Mouse (Mus musculus): ENCODE measurements around the gene Mrps10. TPM values are rescaled to one million over a fixed set of nuclear protein-coding genes. Genes with fewer than 3 reads are reported as not detected.
A peak's percentile ranks its signal among the peaks of the same experiment; 100 is the strongest.
"Not testable (repeated sequence)": the region's sequence is repeated elsewhere in the genome, so short reads cannot be mapped to it uniquely, and the experiment has no call there.

Mrps10 gene
- polyA plus RNA-seq (2016; fragmentation: Nextera tagmentation; extraction: Ambion mirVana) = 86.8 and 99.0 TPM in 2 replicates

DNA sequence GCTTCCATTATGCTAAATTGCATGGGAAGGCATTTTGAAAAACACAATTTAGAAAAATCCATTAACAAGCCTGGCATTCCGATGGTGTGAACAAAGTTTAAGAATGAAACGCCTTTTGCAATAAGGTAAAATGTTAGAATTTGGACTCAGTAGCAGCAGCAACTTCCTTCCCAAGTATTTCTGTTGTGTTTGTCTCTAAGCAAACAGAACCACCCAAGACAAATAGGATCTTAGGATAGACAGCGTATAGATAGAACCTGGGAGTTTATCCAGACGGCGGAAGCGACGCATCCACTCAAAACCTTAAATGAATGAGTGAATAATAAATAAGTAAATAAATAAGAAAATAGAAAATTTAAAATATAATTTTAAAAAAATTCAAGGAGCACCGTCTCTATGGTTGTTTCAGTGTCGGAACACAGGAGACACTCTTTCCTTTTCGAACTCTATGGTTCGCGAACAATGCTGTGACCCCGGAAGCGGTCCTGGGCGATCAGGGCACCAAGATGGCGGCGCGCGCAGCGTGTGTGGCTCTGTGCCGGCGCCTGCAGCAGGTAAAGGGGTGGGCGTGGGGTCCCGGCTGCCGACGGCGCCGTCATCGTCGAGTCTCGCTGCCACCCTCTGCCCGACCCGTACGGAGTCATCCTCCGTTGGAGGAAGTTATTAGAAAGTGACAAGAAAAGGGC is at the start of gene Mrps10:
TSS of gene Mrps10 (plus strand) at position 487 of the 686 bp plus-strand sequence.
- peaks cover 32% of the 10 kb centered on the region for H3K27me3 ChIP-seq (ENCODE audit: insufficient read depth, poor library complexity, severe bottlenecking)
- H3K27ac ChIP-seq = peak within 1 kb of the TSS; percentile 89
- peak; percentile 93 for DNase-seq (ENCODE audit: low spot score)
- H3K4me1 ChIP-seq = peaks cover 12% of the 10 kb centered on the region
- H3K4me3 ChIP-seq = peak within 1 kb of the TSS; percentile 91
- H3K9me3 ChIP-seq = no peaks in the 10 kb centered on the region
- WGBS = 4% methylated on average over 35 of the region's 35 CpGs
- peaks cover 15% of the 10 kb centered on the region for H3K36me3 ChIP-seq

DNA sequence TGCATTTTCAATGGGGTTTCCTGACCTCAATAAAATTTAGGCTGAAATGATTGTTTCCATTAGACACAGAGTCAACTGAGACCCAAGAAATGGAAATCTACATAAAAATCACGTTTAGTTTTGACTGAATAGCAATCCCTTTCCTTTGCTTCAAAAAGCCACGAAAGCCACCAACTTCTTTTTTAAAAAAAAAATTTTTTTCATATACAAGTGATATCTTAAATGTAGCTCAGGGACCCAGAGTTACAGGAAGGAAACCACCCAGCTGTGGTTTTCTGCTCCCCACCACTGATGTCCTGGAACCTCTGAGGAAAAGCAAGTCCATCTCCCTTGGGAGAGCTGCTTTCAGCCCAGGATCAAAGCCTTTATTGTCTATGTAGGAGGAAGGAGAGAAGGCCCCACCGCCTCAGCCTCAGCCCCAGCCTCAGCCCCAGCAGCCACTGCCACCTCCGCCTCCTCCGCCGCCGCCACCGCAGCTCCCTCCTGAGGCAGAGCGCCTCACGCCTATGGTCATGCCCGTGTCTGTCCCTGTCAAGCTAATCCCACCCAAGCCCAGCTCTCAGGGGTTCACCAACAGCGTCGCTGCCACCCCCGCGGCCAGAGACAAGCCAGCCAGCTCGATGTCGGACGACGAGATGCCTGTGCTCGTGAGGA is 49.6 kb upstream of the Mrps10 start:
- peaks cover 10% of the 10 kb centered on the region for H3K4me1 ChIP-seq
- no peak overlapping the region for H3K4me3 ChIP-seq
- peaks cover 57% of the 10 kb centered on the region for H3K36me3 ChIP-seq
- H3K9me3 ChIP-seq = no peaks in the 10 kb centered on the region
- no peaks in the 10 kb centered on the region for H3K27me3 ChIP-seq (ENCODE audit: insufficient read depth, poor library complexity, severe bottlenecking)
- DNase-seq (ENCODE audit: low spot score) = no peak
- WGBS = 77% methylated on average over 20 of the region's 20 CpGs
- H3K27ac ChIP-seq = no peak overlapping the region

DNA sequence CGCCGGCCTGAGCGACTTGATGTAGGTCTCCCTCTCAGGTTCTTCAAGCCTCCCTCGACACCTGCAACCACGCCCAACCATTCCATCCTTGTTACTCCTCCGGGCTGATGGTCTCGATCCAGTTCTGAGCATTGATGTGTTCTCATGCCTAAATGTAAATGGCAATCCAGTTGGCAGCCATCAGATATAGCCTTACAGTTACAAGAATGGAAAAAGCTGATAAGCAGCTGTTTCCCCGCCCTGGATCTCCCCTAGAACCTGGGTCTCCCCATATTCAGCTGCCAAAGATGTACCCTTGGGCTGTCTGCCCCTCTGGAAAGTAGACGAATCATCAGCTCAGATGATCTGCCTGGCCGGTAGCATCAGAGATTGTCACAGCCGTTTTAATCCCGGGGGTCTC is 48.9 kb upstream of the Mrps10 start:
- WGBS = 88% methylated on average over 12 of the region's 12 CpGs
- H3K4me3 ChIP-seq = no peak overlapping the region
- H3K27ac ChIP-seq = no peak overlapping the region
- peaks cover 10% of the 10 kb centered on the region for H3K4me1 ChIP-seq
- H3K27me3 ChIP-seq (ENCODE audit: insufficient read depth, poor library complexity, severe bottlenecking) = no peaks in the 10 kb centered on the region
- no peaks in the 10 kb centered on the region for H3K9me3 ChIP-seq
- DNase-seq (ENCODE audit: low spot score) = no peak
- H3K36me3 ChIP-seq = peaks cover 57% of the 10 kb centered on the region

DNA sequence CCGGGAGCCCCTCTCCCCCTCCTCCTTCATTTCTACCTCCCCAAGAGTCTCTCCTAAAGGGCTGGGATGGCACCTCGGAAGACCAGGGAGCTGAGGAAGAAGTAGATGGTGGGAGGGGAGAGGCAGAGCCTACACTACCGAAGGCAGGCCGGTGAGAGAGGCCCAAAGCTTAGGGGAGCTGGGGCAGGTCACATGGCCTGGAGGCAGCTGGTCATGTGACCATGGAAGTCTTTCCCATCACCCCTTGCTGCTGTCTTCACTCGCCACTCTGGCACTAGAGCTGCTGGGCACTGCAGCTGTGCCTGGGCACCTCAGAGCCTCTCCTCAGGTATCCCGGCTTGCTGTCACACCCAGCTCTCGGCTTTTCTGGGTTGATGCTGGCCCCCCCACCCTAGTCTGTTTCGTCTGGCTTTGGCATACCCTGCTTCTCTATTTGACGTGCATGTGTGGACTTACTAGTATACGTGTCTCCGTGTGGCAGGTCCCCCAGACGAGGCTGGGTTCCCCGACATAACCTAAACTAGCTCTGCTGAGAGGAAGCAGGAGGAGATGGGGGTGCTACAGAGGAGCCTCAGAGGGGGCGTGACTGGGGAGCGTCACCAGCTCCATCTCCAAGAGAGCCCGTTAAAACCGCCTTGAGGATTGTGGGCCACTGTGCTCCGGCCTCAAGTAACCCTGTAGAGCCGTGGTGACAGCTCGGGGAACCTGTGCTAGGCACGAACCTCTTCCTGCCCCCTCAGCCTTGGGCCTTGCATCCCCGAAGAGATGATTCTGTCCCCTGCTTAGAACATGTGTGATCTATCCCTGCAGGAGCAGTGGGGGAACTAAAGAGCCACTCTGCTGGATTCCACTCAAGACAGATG is 46.3 kb upstream of the Mrps10 start:
- no peak for DNase-seq (ENCODE audit: low spot score)
- no peaks in the 10 kb centered on the region for H3K9me3 ChIP-seq
- no peak overlapping the region; the same call in 1 of the 2 replicates for H3K4me3 ChIP-seq
- peaks cover 6% of the 10 kb centered on the region; the same call in 1 of the 2 replicates for H3K4me1 ChIP-seq
- no peaks in the 10 kb centered on the region for H3K27me3 ChIP-seq (ENCODE audit: insufficient read depth, poor library complexity, severe bottlenecking)
- WGBS = 77% methylated on average over 22 of the region's 22 CpGs
- peaks cover 57% of the 10 kb centered on the region for H3K36me3 ChIP-seq
- H3K27ac ChIP-seq = no peak overlapping the region

DNA sequence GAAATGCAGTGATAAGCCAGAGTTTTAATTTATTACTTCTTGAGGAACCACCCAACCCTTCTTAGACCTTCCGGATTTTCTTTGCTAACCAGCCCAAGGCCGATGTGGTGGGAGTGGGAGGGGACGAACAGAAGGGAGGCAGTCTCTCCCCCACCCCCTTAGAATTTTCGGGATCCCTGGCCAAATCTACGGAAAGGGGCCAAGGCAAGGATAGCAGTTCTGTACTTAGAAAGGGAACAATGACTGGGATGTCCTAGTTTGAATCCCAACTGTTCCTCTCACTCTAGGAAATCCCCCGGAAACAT is 45.7 kb upstream of the Mrps10 start:
- no peak overlapping the region for H3K4me3 ChIP-seq
- no peaks in the 10 kb centered on the region for H3K27me3 ChIP-seq (ENCODE audit: insufficient read depth, poor library complexity, severe bottlenecking)
- H3K36me3 ChIP-seq = peaks cover 59% of the 10 kb centered on the region
- 85% methylated on average over 6 of the region's 6 CpGs for WGBS
- no peaks in the 10 kb centered on the region for H3K9me3 ChIP-seq
- H3K4me1 ChIP-seq = peaks cover 6% of the 10 kb centered on the region; the same call in 1 of the 2 replicates
- H3K27ac ChIP-seq = no peak overlapping the region
- no peak for DNase-seq (ENCODE audit: low spot score)

DNA sequence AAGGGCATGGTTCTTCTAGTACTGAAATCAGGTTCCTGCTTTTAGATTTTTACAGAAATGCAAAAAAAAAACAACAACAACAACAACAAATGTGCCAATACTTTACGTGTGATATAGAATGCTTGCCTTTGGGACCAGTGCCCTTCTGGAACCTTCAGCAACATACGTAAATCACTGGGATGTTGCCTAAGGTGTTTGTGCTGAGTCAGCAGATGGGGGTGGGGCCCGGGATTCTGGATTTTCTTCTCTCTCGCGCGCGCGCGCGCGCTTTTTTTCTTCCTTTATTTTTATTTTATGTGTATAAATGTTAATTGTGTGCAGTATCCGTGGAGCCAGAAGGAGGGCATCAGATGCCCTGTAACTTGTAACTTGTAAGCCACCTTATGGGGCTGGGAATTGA is 41.1 kb upstream of the Mrps10 start:
- H3K27ac ChIP-seq = no peak overlapping the region
- WGBS = 82% methylated on average over 12 of the region's 12 CpGs
- H3K4me1 ChIP-seq = peaks cover 2% of the 10 kb centered on the region; the same call in 1 of the 2 replicates
- H3K27me3 ChIP-seq (ENCODE audit: insufficient read depth, poor library complexity, severe bottlenecking) = no peaks in the 10 kb centered on the region
- DNase-seq (ENCODE audit: low spot score) = no peak
- H3K9me3 ChIP-seq = no peaks in the 10 kb centered on the region
- H3K4me3 ChIP-seq = no peak overlapping the region
- H3K36me3 ChIP-seq = peaks cover 72% of the 10 kb centered on the region

DNA sequence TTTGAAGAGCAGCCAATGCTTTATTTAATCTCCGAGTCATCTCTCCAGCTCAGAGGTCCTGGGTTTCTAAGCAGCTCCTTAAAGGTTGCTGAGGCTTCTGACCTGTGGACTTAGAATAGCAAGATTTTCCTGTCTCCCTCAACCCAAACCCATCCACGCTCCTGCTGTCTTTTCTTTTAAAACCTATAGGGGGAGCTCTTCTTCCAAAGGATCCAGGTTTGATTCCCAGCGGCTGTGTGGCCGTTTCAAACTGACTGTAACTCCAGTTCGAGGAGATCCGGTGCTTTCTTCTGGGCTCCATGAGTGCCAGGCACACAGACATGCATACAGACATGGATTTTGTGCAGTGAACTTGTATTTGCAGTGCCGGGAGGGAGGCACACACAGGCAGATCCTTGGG is 40.7 kb upstream of the Mrps10 start:
- 68% methylated on average over 7 of the region's 7 CpGs for WGBS
- H3K36me3 ChIP-seq = peaks cover 68% of the 10 kb centered on the region
- peaks cover 2% of the 10 kb centered on the region; the same call in 1 of the 2 replicates for H3K4me1 ChIP-seq
- H3K27ac ChIP-seq = no peak overlapping the region
- DNase-seq (ENCODE audit: low spot score) = no peak
- no peaks in the 10 kb centered on the region for H3K9me3 ChIP-seq
- H3K4me3 ChIP-seq = no peak overlapping the region
- H3K27me3 ChIP-seq (ENCODE audit: insufficient read depth, poor library complexity, severe bottlenecking) = no peaks in the 10 kb centered on the region

DNA sequence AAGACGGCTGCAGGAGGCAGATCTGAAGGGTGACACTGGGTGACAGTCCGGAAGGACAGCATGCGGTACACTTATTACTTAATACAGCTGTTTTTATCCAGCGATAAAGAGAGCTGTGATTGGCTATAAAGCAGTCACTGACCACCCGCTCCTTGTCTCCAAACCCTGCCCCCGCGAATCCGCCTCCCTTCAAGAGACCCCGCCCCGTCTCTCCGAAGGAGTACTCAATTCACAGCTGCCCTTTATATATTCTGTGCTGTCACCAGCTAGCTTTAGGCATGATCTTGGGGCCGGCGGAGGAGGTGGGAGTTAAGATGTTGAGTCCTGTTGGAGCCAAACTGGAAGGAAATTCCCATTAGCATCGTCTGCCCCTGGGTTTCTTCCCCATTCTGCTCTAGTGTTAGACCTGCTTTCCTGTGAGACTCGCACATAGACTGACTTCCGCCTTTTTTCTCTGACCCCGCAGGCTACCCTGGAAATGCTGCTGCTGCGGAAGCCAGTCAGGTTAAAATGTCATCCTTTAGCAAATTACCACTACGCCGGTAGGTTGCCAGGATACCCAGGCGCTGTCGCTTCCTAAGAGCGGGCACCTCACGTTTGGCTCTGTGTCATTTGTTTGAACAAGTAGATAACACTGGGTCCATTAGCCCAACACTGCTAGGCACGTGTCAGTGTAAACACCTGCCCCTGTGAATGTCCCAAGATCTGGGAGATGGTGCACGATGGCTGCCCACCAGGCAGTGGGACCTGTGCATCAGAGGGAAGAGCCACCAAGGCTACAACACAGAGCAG is 39.9 kb upstream of the Mrps10 start:
- H3K36me3 ChIP-seq = peaks cover 61% of the 10 kb centered on the region

DNA sequence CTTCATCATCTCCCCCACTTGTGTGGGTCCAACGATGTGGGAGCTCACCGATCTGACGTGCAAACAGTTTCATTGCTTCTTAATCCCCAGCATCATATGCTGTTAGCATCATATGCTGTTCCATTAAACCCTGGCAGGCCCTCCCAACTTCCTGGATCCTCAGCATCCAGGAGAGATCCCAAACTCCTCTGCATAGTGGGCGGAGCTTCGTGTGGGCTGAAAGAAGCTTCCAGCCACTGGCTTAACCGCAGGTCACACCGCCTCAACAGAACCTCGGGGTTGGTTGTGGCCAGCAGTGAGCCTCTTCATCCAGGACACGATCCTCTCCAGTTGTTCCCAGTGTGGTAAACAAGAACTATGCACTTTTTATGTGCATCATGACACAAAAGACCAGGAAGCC is 38.1 kb upstream of the Mrps10 start:
- Histone ChIP-seq H3K36me3 (peaks cover 52% of the 10 kb centered on the region), H3K27me3 (ENCODE audit: insufficient read depth, poor library complexity, severe bottlenecking) (no peaks in the 10 kb centered on the region), H3K4me1 (peaks cover 2% of the 10 kb centered on the region; the same call in 1 of the 2 replicates), H3K27ac (no peak overlapping the region), H3K9me3 (no peaks in the 10 kb centered on the region), H3K4me3 (no peak overlapping the region)
- WGBS = 86% methylated on average over 9 of the region's 9 CpGs
- no peak for DNase-seq (ENCODE audit: low spot score)

More for the DNA sequence above, 39.9 kb upstream of the Mrps10 start:
- no peak overlapping the region for H3K4me3 ChIP-seq
- H3K4me1 ChIP-seq = peaks cover 2% of the 10 kb centered on the region; the same call in 1 of the 2 replicates
- H3K27ac ChIP-seq = no peak overlapping the region
- 84% methylated on average over 26 of the region's 26 CpGs for WGBS
- no peaks in the 10 kb centered on the region for H3K27me3 ChIP-seq (ENCODE audit: insufficient read depth, poor library complexity, severe bottlenecking)
- DNase-seq (ENCODE audit: low spot score) = no peak
- H3K9me3 ChIP-seq = no peaks in the 10 kb centered on the region

DNA sequence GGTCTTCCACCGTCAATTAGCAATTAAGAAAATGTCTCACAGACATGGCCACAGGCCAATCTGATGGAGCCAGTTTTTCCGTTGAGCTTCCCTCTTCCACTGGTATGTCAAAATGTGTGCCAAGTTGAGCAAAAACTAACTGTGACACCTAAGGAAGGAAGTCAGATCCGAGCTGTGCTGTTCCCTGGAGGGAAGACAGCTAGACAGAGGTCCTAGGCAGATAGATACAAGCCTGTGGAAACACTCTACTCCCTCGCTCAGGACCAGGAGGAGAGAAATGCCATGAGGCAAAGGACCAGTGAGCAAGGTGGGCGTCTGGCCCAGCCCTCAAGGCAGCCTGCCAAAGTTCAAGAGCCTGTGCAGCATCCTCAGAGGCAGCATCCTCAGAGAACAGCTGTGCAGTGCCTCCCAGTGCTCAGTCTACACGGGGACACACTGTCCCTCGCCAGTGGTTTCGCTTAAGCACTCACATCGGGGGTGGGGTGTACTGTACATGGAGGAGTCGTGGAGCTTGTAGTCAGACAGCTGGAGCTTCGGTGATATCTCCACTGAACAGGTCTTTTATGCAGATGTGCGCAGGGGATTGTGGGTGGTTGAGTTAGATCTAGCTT is 36.6 kb upstream of the Mrps10 start:
- whole genome bisulfite sequencing = 73% methylated on average over 12 of the region's 12 CpGs
- no peak overlapping the region for H3K27ac ChIP-seq
- no peak for DNase-seq (ENCODE audit: low spot score)

DNA sequence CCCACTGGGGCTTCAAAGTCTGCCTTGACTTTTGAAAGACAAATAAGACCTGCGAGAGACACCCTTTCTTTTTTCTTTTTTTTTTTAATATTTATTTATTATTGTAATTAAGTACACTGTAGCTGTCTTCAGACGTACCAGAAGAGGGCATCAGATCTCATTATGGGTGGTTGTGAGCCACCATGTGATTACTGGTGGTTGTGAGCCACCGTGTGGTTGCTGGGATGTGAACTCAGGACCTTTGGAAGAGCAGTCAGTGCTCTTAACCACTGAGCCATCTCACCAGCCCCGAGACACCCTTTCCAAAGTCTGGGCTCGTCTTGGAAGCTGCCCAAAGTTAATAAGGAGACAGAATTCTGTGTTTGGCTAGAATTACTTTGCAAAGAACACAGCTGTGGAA is 36.0 kb upstream of the Mrps10 start:
- DNase-seq (ENCODE audit: low spot score); H3K27ac ChIP-seq: not testable (repeated sequence)
- H3K36me3 ChIP-seq = peaks cover 49% of the 10 kb centered on the region

More for the DNA sequence above, 36.6 kb upstream of the Mrps10 start:
- Histone ChIP-seq H3K36me3 (peaks cover 48% of the 10 kb centered on the region), H3K4me1 (peaks cover 2% of the 10 kb centered on the region; the same call in 1 of the 2 replicates), H3K9me3 (no peaks in the 10 kb centered on the region), H3K27me3 (ENCODE audit: insufficient read depth, poor library complexity, severe bottlenecking) (no peaks in the 10 kb centered on the region), H3K4me3 (no peak overlapping the region)

DNA sequence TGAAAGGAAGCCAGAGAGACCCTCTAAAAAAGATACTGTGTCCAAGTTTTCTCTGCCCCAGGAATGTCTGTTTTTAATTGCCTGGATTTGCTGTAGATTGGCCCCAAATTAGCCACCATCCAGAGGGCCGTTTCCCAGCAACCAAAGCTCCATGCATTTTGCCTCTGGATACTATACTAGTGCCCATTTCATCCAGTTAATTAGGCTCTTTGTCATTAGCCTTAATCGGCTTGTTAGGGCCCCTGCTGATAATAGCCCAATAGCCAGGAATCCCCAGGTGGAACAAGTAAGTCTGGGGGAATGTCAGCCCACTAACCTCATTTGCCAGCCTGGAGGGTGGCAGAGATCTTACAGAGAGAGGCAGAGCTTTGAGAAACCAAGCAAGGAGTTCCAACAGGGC is 35.3 kb upstream of the Mrps10 start:
- H3K27me3 ChIP-seq (ENCODE audit: insufficient read depth, poor library complexity, severe bottlenecking) = no peaks in the 10 kb centered on the region
- no peak overlapping the region for H3K27ac ChIP-seq
- peaks cover 45% of the 10 kb centered on the region for H3K36me3 ChIP-seq
- no peak for DNase-seq (ENCODE audit: low spot score)
- H3K4me3 ChIP-seq = no peak overlapping the region
- H3K9me3 ChIP-seq = no peaks in the 10 kb centered on the region
- 61% methylated on average over 2 of the region's 2 CpGs for WGBS
- peaks cover 2% of the 10 kb centered on the region; the same call in 1 of the 2 replicates for H3K4me1 ChIP-seq

More for the DNA sequence above, 36.0 kb upstream of the Mrps10 start:
- H3K9me3 ChIP-seq; H3K4me3 ChIP-seq; H3K4me1 ChIP-seq; H3K27me3 ChIP-seq (ENCODE audit: insufficient read depth, poor library complexity, severe bottlenecking): not testable (repeated sequence)
- WGBS = 67% methylated on average over 5 of the region's 5 CpGs

All from heart, embryonic 10.5 days (tissue).